Mouse (Mus musculus): Measurements from ENCODE around the gene Clspn. TPM values are rescaled to one million over a fixed set of nuclear protein-coding genes. Genes with fewer than 3 reads are reported as not detected.

Clspn gene
- polyA plus RNA-seq, 1 experiment from 2014 or later, result 32.6 TPM

DNA sequence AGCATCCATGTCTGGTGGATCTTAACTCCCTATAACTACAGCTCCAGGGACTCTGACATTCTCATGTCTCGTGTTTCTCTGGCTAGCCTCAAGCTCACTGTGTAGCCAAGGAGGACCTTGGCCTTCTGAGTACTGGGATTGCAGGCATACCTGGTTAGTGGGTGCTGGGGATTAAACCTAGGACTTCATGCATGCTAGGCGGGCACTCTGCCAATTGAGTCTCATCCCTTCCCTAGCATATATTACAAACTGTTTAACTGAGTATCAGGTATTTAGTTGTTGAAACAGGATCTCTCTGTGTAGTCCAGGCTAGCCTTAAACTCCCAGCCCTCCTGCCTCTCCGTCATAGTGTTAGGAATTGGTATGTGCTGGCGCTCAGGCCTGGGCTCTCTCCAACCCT lies 10.5 kb downstream of the Clspn start:
- 90% methylated on average over 4 of the region's 4 CpGs for WGBS
- no peaks in the 10 kb centered on the region for H3K9me3 ChIP-seq (replicated peaks)
- no peaks in the 10 kb centered on the region for H3K4me1 ChIP-seq
- H3K9ac ChIP-seq, result no peak overlapping the region
- no peaks in the 10 kb centered on the region for H3K27me3 ChIP-seq
- peaks cover 39% of the 10 kb centered on the region for H3K36me3 ChIP-seq
- no peak overlapping the region for H3K4me2 ChIP-seq (replicated peaks)
- no peak for ATAC-seq (ENCODE audit: insufficient number of reproducible peaks, low FRiP score, low TSS enrichment, low read depth)
- H3K27ac ChIP-seq (replicated peaks), result no peak overlapping the region
- no peak overlapping the region for H3K4me3 ChIP-seq (replicated peaks)

- Histone ChIP-seq H3K27me3 (no peaks in the 10 kb centered on the region), H3K4me1 (no peaks in the 10 kb centered on the region), H3K9me3 (replicated peaks) (no peaks in the 10 kb centered on the region), H3K36me3 (peaks cover 54% of the 10 kb centered on the region), H3K4me2 (replicated peaks) (no peak overlapping the region), H3K4me3 (replicated peaks) (no peak overlapping the region), H3K9ac (no peak overlapping the region), H3K27ac (replicated peaks) (no peak overlapping the region)
- no peak for ATAC-seq (ENCODE audit: insufficient number of reproducible peaks, low FRiP score, low TSS enrichment, low read depth)
- WGBS, result 87% methylated on average over 3 of the region's 3 CpGs
Measured at GRCm38 (mm10) chr4:126569783-126570182, 13.0 kb downstream of the Clspn start.

DNA sequence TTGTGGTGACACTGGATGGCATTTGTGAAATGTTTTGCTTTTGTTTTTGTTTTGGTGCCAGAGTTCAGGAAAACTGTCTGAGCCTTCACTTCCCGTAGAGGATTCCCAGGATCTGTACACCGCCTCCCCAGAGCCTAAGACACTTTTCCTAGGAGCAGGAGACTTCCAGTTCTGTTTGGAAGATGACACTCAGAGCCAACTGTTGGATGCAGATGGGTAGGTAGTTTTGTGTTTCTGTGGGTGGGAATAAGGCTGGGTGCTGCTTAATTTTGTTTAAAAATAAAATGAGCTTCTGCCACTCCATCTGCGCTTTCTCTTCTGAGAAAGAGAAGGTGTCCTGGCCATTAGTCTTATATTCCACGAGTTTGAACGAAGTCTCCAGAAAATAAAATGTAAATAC lies 19.5 kb downstream of the Clspn start:
- no peak for ATAC-seq (ENCODE audit: insufficient number of reproducible peaks, low FRiP score, low TSS enrichment, low read depth)
- Histone ChIP-seq H3K27ac (replicated peaks) (no peak overlapping the region), H3K4me1 (no peaks in the 10 kb centered on the region), H3K4me3 (replicated peaks) (no peak overlapping the region), H3K4me2 (replicated peaks) (no peak overlapping the region), H3K9me3 (replicated peaks) (no peaks in the 10 kb centered on the region), H3K27me3 (no peaks in the 10 kb centered on the region), H3K9ac (no peak overlapping the region), H3K36me3 (peaks cover 92% of the 10 kb centered on the region)
- WGBS, result 96% methylated on average over 5 of the region's 5 CpGs

DNA sequence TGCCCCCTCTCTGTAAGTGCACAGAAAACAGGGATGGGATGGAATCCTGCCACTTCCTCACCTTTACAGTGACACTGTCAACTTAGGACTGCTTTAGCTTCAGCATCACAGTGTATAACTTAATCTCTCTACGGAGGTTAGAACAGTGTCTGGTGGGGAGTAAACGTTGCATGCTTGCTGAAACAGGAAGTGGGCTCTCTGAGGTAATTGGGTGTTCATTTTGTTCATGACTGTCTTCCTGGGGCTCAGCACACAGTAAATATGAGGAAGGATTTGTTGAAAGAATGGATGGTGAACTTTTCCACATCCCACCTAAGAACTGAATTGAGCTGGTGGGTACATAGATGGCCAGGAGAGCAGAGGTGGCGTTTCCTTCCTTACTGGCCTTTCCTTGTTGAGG lies 21.2 kb downstream of the Clspn start:
- no peak overlapping the region for H3K4me2 ChIP-seq (replicated peaks)
- no peaks in the 10 kb centered on the region for H3K4me1 ChIP-seq
- no peak overlapping the region for H3K27ac ChIP-seq (replicated peaks)
- H3K9ac ChIP-seq, result no peak overlapping the region
- H3K27me3 ChIP-seq, result no peaks in the 10 kb centered on the region
- no peak overlapping the region for H3K4me3 ChIP-seq (replicated peaks)
- no peaks in the 10 kb centered on the region for H3K9me3 ChIP-seq (replicated peaks)
- ATAC-seq (ENCODE audit: insufficient number of reproducible peaks, low FRiP score, low TSS enrichment, low read depth), result no peak
- 84% methylated on average over 3 of the region's 3 CpGs for WGBS
- H3K36me3 ChIP-seq, result peaks cover 85% of the 10 kb centered on the region

DNA sequence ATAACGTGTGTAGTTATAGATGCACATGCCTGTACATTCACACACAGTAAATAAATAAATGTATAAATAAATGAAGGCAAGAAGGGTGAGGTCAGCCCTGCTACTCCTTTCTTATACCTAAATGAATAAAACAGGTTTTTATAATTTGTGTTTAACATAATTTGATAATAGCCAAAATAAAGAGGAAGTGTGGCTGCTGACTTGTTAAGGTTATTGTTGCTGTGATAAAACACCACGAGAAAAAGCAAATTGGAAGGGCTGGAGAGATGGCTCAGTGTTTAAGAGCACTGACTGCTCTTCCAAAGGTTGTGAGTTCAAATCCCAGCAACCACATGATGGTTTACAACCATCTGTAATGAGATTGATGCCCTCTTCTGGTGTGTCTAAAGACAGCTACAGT lies 22.3 kb downstream of the Clspn start:
- Histone ChIP-seq H3K27ac (replicated peaks) (no peak overlapping the region), H3K4me3 (replicated peaks) (no peak overlapping the region), H3K36me3 (peaks cover 83% of the 10 kb centered on the region), H3K9me3 (replicated peaks) (no peaks in the 10 kb centered on the region), H3K4me2 (replicated peaks) (no peak overlapping the region), H3K4me1 (no peaks in the 10 kb centered on the region), H3K27me3 (no peaks in the 10 kb centered on the region), H3K9ac (no peak overlapping the region)
- WGBS, result 78% methylated on average over 2 of the region's 2 CpGs
- no peak for ATAC-seq (ENCODE audit: insufficient number of reproducible peaks, low FRiP score, low TSS enrichment, low read depth)

GRCm38 (mm10) chr4:126585739-126586138 lies 29.0 kb downstream of the Clspn start:
- H3K36me3 ChIP-seq, result peaks cover 60% of the 10 kb centered on the region
- no peak for ATAC-seq (ENCODE audit: insufficient number of reproducible peaks, low FRiP score, low TSS enrichment, low read depth)

GRCm38 (mm10) chr4:126592039-126592438 lies 35.3 kb downstream of the Clspn start:
- Histone ChIP-seq H3K4me3 (replicated peaks) (no peak overlapping the region), H3K27ac (replicated peaks) (no peak overlapping the region), H3K9me3 (replicated peaks) (no peaks in the 10 kb centered on the region), H3K9ac (no peak overlapping the region), H3K36me3 (peaks cover 52% of the 10 kb centered on the region), H3K27me3 (no peaks in the 10 kb centered on the region), H3K4me1 (no peaks in the 10 kb centered on the region), H3K4me2 (replicated peaks) (no peak overlapping the region)
- WGBS, result 85% methylated on average over 6 of the region's 6 CpGs
- ATAC-seq (ENCODE audit: insufficient number of reproducible peaks, low FRiP score, low TSS enrichment, low read depth), result no peak

More at GRCm38 (mm10) chr4:126585739-126586138, 29.0 kb downstream of the Clspn start:
- no peaks in the 10 kb centered on the region for H3K9me3 ChIP-seq (replicated peaks)
- H3K4me2 ChIP-seq (replicated peaks), result no peak overlapping the region
- H3K27me3 ChIP-seq, result no peaks in the 10 kb centered on the region
- 91% methylated on average over 13 of the region's 13 CpGs for WGBS
- no peak overlapping the region for H3K4me3 ChIP-seq (replicated peaks)
- no peak overlapping the region for H3K9ac ChIP-seq
- H3K27ac ChIP-seq (replicated peaks), result no peak overlapping the region
- no peaks in the 10 kb centered on the region for H3K4me1 ChIP-seq

- ATAC-seq (ENCODE audit: insufficient number of reproducible peaks, low FRiP score, low TSS enrichment, low read depth), result no peak
- WGBS, result 30% methylated on average over 8 of the region's 8 CpGs
- no peaks in the 10 kb centered on the region for H3K9me3 ChIP-seq (replicated peaks)
Measured at GRCm38 (mm10) chr4:126599971-126600754, 43.4 kb downstream of the Clspn start.

DNA sequence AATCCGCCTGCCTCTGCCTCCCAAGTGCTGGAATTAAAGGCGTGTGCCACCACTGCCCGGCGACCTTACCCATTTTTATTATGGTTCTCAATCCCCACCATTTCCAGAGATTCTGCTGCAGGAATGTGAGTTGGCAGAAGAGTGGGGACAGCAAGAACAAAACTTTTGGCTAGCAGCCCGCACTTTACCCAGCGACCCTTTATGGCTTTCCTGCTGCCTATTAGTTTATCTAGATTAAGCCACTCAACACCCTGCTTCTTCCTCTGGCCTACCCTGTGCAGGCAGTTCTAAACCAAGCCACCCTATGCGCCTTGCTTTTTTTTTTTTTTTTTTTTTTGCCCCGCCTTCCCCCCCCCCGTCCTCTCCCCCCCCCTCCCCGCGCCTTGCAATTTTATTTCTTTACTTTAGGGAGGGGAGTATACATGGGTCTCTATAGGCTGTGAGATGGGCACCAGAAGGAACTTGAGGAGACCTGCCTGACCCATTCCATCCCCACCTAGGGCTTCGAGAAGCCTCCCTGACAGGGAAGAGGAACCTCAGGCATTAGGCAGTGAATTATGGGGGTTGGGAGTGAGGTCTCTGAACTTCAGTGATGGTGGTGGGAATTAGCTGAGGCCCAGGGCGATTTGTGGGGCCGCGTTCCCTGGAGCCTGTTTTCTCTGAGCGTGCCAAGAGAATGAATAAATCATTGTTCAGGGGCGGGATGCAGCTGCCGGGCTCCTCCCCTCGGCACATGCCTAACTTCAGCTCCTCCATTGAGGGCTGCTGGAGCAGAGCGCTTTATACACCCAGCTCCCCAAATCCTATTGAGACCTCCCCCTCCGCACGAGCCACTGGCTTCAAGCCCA lies 45.1 kb downstream of the Clspn start:
- no peaks in the 10 kb centered on the region for H3K9me3 ChIP-seq (replicated peaks)
- peak; percentile 80 for ATAC-seq (ENCODE audit: insufficient number of reproducible peaks, low FRiP score, low TSS enrichment, low read depth)
- peak overlapping the region; percentile 12; the same call in 1 of the 2 replicates for H3K4me3 ChIP-seq (replicated peaks)
- H3K4me1 ChIP-seq, result peaks cover 12% of the 10 kb centered on the region
- H3K4me2 ChIP-seq (replicated peaks), result peak overlapping the region; percentile 46
- no peak overlapping the region for H3K27ac ChIP-seq (replicated peaks)
- no peaks in the 10 kb centered on the region for H3K36me3 ChIP-seq
- WGBS, result 22% methylated on average over 21 of the region's 22 CpGs
- H3K27me3 ChIP-seq, result no peaks in the 10 kb centered on the region
- no peak overlapping the region for H3K9ac ChIP-seq

More at GRCm38 (mm10) chr4:126599971-126600754, 43.4 kb downstream of the Clspn start:
- Histone ChIP-seq H3K27ac (replicated peaks) (no peak overlapping the region), H3K4me2 (replicated peaks) (no peak overlapping the region), H3K27me3 (no peaks in the 10 kb centered on the region), H3K36me3 (no peaks in the 10 kb centered on the region), H3K4me1 (peaks cover 12% of the 10 kb centered on the region), H3K9ac (no peak overlapping the region), H3K4me3 (replicated peaks) (no peak overlapping the region)

GRCm38 (mm10) chr4:126602445-126602762 lies 45.7 kb downstream of the Clspn start:
- Histone ChIP-seq H3K27ac (replicated peaks) (no peak overlapping the region), H3K36me3 (no peaks in the 10 kb centered on the region), H3K9ac (no peak overlapping the region), H3K27me3 (no peaks in the 10 kb centered on the region), H3K9me3 (replicated peaks) (no peaks in the 10 kb centered on the region), H3K4me2 (replicated peaks) (peak overlapping the region; percentile 46), H3K4me3 (replicated peaks) (peak overlapping the region; percentile 12; the same call in 1 of the 2 replicates), H3K4me1 (peaks cover 12% of the 10 kb centered on the region)
- no peak; the same call in 1 of the 2 replicates for ATAC-seq (ENCODE audit: insufficient number of reproducible peaks, low FRiP score, low TSS enrichment, low read depth)
- WGBS, result 6% methylated on average over 6 of the region's 6 CpGs

- H3K27ac ChIP-seq (replicated peaks), result no peak overlapping the region
- no peak for ATAC-seq (ENCODE audit: insufficient number of reproducible peaks, low FRiP score, low TSS enrichment, low read depth)
- H3K4me1 ChIP-seq, result peaks cover 12% of the 10 kb centered on the region
- WGBS, result 66% methylated on average over 2 of the region's 2 CpGs
- no peaks in the 10 kb centered on the region for H3K27me3 ChIP-seq
- H3K4me2 ChIP-seq (replicated peaks), result no peak overlapping the region
- H3K9me3 ChIP-seq (replicated peaks), result no peaks in the 10 kb centered on the region
- no peaks in the 10 kb centered on the region for H3K36me3 ChIP-seq
- H3K9ac ChIP-seq, result no peak overlapping the region
- no peak overlapping the region for H3K4me3 ChIP-seq (replicated peaks)
Measured at GRCm38 (mm10) chr4:126604141-126604540, 47.4 kb downstream of the Clspn start.

Data from embryonic facial prominence, embryonic 15.5 days (tissue).